Mouse (Mus musculus): ENCODE measurements at regions not wholly inside any gene's neighbourhood (a gene's known extent, or its start where the extent isn't known, plus 50 kb on each side); places are given as distances from the start of the nearest gene placed in this dataset.

GRCm38 (mm10) chr15:63498483-63498882, 346.5 kb downstream of the Gsdmc2 start:
- TF ChIP-seq CTCF (IDR thresholded peaks at IDR 0.05; ENCODE audit: extremely low read depth, insufficient read depth, insufficient read length, insufficient replicate concordance) (no peak), POLR2A (IDR thresholded peaks at IDR 0.05; ENCODE audit: low read depth, low read length) (no peak)

Measured in spleen, adult 2 months (tissue).